Mouse (Mus musculus): ENCODE measurements at regions not wholly inside any gene's neighbourhood (a gene's known extent, or its start where the extent isn't known, plus 50 kb on each side); places are given as distances from the start of the nearest gene placed in this dataset.

DNA sequence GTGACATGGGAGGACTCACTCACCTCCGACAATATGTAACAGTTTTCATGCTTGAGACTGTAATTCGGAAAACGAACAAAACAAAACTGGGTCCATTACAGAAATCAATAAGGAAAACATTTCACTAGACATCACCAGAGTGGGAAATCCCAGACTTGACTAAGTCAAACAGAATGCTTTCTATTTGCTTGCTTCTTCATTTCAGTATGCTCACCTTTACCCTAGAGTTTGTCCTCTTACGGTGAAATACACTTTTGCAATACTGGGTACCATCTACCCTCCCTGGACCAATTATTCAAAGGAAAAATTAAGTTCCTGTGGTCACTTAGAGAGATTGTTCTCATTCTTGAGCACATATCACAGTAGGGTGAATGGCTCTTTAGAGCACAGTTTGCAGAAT, 613.4 kb upstream of the 4930412O13Rik start:
- no peak for DNase-seq (ENCODE audit: low spot score in 2 of 2)

- no peak for DNase-seq (ENCODE audit: low spot score in 2 of 2)
These were observed 597.6 kb upstream of the 4930412O13Rik start for GRCm38 (mm10) chr2:9283441-9283840.

GRCm38 (mm10) chr2:9285800-9286199, 595.3 kb upstream of the 4930412O13Rik start:
- DNase-seq (ENCODE audit: low spot score in 2 of 2), result no peak

DNA sequence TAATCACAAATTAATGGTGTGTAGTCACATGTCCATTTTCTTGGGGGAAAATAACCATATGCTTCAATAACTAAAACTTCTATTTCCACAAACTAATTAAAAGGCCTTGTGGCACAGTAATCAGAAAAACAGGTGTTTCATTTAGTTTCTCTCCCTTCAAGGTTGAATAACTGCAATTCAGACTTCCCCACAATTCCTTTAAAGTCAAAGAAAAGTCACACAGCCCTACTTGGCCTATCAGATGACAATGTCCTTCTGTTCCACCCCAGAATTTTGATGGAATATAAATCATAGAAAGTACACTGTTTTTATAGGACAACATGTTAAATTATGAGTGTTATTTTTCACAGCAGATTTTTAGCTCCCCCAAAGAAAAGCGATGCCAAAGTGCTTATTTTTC, 594.0 kb upstream of the 4930412O13Rik start:
- DNase-seq (ENCODE audit: low spot score in 2 of 2), result no peak

GRCm38 (mm10) chr2:9287623-9288022, 593.4 kb upstream of the 4930412O13Rik start:
- DNase-seq (ENCODE audit: low spot score in 2 of 2), result no peak

DNA sequence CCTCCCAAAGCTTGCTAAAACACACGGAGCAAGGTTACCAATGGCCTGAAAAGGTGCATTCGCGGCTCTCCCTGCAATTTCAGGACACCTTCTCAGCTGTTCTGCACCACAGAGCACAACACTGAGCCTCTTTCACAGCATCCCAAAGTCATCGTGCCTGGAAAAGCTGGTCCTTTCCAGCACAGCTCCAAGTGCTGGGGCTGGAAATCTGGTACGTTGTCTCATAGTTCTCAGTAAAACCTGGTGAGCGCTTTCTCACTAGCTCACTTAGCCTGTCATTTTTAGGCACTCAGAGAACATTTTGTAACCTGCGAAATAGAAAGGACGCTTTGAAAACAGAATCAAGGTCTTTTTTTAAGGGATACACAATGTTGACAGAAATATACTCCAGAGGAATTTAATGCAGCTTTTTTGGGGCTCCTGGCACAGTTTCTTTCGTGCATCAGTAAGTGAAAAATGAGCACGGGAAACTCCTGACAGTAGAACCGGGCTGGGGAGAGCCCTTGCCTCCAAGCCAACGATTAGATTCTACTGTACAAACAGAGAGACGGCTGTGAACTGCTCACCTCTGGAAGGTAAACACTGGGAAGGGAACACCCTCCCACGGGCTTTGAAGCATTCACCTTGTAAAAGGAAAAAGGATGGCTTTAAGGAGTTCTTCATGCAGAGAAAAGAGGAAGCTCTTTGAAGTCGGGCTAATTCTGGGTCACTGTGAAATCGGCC, 549.3 kb upstream of the 4930412O13Rik start:
- no peak for DNase-seq (ENCODE audit: low spot score in 2 of 2)

DNA sequence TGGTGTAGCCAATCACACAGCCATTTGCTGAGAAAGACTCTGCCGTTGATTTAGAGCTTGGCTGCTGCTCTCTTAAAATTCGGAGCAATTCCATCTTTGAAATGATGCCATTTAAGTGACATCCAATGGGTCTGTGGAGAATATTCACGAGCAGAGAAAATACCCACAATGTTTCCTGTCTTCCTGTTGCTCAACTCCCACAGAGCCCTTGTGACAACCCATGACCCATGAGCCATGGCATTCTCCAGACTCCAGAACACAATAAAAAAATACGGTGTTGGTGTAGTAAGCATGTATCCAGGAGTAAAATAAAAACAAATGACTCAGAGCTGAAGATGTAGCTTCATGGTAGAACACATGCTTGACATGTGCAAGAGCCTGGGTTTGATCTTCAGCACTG, 532.1 kb upstream of the 4930412O13Rik start:
- no peak for DNase-seq (ENCODE audit: low spot score in 2 of 2)

GRCm38 (mm10) chr2:9349994-9350393, 531.1 kb upstream of the 4930412O13Rik start:
- no peak for DNase-seq (ENCODE audit: low spot score in 2 of 2)

GRCm38 (mm10) chr2:9352190-9352589, 528.9 kb upstream of the 4930412O13Rik start:
- DNase-seq (ENCODE audit: low spot score in 2 of 2), result no peak

- DNase-seq (ENCODE audit: low spot score in 2 of 2), result no peak
These were observed 521.0 kb upstream of the 4930412O13Rik start for GRCm38 (mm10) chr2:9360020-9360419.

DNA sequence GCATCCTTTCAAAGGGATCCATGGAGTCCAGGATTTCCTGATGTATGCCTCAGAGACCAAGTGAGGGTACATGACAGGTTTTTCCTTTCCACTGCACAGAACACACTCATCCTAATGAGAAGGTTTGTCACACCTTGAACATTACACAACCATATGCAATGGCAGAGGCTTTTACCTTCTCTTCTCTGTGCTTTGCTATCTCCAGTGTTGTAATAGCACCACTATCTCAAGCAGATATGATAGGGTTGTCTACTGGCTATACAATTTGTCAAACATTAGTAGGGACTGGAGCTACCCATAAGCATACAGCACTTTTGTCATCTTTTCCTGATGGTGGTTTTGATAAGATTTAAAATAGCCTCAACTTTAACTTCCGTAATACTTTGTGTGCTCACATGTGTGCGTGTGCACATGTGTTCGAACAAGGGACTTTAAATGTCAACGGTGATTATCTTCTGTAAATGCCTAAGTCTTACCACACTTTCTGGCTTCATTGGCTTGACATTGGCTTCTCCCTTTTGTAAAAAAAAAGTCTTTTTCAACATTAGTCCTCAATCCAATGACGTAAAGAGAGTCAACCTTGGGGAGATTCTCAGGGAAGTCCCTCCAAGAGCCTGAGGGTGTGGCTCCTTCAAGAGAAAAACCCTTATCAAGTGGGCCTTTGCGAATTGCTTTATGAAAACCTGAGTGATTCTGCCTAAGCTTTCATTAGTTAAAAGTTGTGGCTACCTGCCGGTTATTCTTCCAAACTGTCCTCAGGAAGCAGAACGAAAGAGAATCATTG, 513.1 kb upstream of the 4930412O13Rik start:
- DNase-seq (ENCODE audit: low spot score in 2 of 2), result no peak

DNA sequence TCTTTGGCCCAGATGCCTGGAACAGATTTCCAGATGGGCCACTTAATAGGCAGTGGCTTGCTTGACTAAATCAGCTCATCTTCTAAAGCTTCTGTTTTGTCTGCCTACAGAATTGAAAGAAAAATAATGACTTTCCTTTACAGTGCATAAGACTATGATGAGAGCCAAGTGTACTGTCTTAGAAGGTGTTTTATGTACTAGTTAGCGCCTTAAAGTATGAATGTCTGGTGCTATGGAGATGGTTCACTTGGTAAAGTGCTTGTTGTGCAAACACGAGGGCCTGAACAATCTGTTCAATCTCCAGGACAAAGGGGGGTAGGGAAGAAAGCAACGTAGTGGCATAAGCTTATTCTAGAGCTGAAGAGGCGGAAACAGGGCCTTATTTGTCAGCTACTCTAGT, 511.5 kb upstream of the 4930412O13Rik start:
- DNase-seq (ENCODE audit: low spot score in 2 of 2), result no peak

- no peak for DNase-seq (ENCODE audit: low spot score in 2 of 2)
These were observed 494.5 kb upstream of the 4930412O13Rik start for GRCm38 (mm10) chr2:9386566-9386965.

GRCm38 (mm10) chr2:9388058-9388457, 493.0 kb upstream of the 4930412O13Rik start:
- DNase-seq (ENCODE audit: low spot score in 2 of 2), result no peak

DNA sequence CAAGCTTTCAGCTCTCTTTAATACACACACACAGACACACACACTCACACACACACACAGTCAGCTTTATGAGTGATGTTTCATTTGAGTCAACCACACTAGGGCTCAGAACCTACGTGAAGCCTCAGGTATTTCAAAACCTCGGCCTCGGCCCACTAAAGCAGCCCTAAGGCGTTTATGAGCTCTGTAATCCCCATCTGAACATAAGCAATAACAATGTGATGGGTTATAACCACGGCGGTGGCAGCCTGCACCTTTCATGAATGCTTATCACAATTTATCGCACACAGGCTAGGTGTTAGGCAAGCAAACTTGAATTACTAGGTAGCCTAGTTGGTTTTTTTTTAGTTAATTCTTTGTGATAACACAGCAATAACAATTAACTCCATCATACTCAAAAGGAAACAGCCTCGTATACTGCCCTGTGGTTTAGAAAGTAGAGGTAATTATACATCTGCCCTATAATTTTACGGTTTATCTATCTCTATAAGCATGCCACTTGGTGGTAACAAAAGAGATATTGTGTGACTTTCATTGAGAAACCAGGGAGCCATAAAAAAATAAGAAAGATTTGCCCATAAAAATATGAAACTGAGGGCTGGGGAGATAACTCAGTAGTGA, 485.6 kb upstream of the 4930412O13Rik start:
- no peak for DNase-seq (ENCODE audit: low spot score in 2 of 2)

DNA sequence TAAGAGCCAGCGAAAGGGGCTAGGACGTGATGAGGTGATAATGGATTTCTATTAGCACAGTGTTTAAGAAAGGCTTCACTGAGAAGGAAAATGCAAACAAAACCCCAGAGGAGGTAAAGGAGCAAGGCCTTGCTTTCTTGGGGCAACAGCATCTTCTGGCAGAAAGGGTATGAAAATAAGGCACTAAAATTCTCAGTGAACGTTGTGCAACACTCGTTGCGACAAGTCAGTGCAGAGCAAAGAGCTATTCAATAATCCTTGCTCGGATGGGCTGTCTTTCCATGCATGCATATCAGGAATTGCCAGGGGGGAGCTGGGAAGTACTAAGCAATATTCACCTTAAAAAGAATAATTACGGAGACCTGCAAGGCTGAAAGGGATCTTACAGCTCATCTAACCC, 479.6 kb upstream of the 4930412O13Rik start:
- no peak for DNase-seq (ENCODE audit: low spot score in 2 of 2)

GRCm38 (mm10) chr2:9402281-9402680, 478.8 kb upstream of the 4930412O13Rik start:
- no peak for DNase-seq (ENCODE audit: low spot score in 2 of 2)

- no peak for DNase-seq (ENCODE audit: low spot score in 2 of 2)
These were observed 472.0 kb upstream of the 4930412O13Rik start for GRCm38 (mm10) chr2:9409075-9409474.

DNA sequence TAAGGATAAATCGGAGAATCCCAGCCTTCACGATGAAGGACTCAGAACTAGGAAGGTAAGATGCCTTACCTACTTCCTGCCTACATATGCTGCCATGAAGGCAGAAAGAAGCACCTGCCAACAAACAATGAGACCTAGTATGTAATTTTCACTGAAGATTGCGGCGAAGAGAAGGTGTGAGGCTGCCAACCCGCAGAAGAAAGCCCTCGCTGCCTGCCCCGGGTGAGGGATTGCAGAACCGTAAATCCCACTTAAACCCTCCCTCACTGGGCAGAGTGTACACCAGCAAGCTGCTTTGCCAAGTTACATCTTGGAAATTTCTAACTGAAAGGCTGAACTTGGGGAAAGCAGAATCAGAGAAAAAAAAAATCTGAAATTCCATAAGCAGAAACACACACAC, 458.4 kb upstream of the 4930412O13Rik start:
- no peak for DNase-seq (ENCODE audit: low spot score in 2 of 2)

DNA sequence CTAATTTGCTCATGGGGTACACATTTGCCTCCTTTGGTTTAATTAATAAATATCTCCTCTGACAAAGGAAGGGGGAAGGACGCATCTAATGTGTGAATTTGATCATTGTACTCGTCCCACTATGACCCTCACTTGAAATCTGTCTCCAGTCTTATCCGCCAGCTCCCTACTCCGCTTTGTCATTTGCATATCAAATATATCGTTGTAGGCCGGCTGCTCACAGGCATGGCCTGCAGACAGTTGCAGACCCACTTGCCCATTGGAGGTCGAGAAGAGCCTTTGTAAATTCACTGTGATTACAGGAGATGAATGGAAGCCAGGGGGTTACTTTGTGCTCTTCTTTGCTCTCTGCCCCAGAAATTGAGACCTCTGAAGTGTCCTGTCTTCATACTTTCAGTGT, 457.5 kb upstream of the 4930412O13Rik start:
- DNase-seq (ENCODE audit: low spot score in 2 of 2), result no peak

DNA sequence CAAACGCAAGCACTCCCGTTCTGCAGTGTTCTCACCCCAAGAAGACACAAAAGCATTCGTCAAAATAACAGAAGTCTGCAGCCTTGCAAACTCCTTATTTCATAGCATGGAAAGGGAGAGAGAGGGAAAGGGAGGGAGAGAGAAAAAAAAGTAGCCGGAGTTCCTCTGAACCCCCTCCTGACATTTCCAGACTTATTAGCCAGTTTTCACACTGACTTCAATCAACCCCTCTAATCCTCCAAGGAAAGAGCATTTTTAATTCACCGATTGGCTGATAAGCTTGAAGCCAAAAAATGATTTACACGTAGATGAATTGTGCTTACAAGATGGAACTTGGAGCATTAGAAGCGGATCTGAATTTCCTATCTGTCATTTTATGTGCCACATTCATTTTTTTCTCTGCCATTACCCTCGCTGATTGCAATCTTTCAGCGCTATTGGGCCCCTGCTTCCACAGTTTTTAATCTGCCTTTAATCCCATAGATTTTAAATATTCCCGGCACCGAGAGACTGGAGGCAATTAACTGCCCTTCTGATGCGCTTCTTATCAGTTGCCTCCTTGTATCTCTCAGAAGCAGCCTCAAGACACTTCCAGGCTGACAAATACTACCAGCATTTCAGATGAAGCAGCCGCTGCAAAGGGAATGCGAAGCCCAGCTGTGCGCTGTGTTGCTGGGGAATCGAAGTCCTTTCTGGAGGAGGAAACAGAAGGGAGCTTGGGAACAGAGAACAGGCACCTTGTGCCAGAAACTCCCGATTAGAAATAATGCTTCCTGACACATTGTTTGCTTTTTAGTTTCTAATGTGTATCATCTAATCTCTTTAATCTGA, 447.7 kb upstream of the 4930412O13Rik start:
- DNase-seq (ENCODE audit: low spot score in 2 of 2), result no peak
